Mouse (Mus musculus): Measurements from ENCODE around the gene Gm5168.
"Not testable (repeated sequence)": the region's sequence is repeated elsewhere in the genome, so short reads cannot be mapped to it uniquely, and the experiment has no call there.

Gene Gm5168

GRCm38 (mm10) chrX:26050941-26051340 lies at the start of gene Gm5168:
TSS of gene Gm5168 (minus strand) at chrX:26051041.
- DNase-seq (ENCODE audit: low spot score) = not testable (repeated sequence)

Measured in testis, postnatal 14 days (tissue).